Mouse (Mus musculus) forebrain, embryonic 14.5 days (tissue): ENCODE results near the gene Mpzl2. TPM values are rescaled to one million over a fixed set of nuclear protein-coding genes. Genes with fewer than 3 reads are reported as not detected.

ENCODE experiments used
- ATAC-seq: fragments of 200-750 bp; cut with Nextera tagmentation; 2 replicates; pipeline ENCODE4 v1.8.0; 2017; ENCODE audit warnings: mild to moderate bottlenecking, moderate library complexity
- DNase-seq: peaks from one replicate; pipeline ENCODE4 v3.0.0-alpha.2; 2015; ENCODE audit warnings: low spot score
- H3K27ac ChIP-seq: fragments of 300-500 bp; sonication (generic); 2 replicates; pipeline ENCODE4 v1.5.1; 2014; ENCODE audit warnings: low read depth, mild to moderate bottlenecking, control low read depth, low read length, moderate library complexity
- H3K27me3 ChIP-seq: fragments of 300-500 bp; sonication (generic); replicated peaks from 2 replicates; pipeline ENCODE4 v1.6.1; 2014; ENCODE audit warnings: low read length, control low read depth, mixed read lengths; ENCODE audit not compliant: control insufficient read depth, insufficient read depth
- H3K36me3 ChIP-seq: fragments of 300-500 bp; sonication (generic); 2 replicates; pipeline ENCODE4 v1.6.1; 2014; ENCODE audit warnings: low read length, control low read depth; ENCODE audit not compliant: control insufficient read depth, insufficient read depth
- H3K4me1 ChIP-seq: fragments of 300-500 bp; sonication (generic); 2 replicates; pipeline ENCODE4 v1.6.1; 2014; ENCODE audit warnings: antibody characterized with exemption, low read length, control low read depth; ENCODE audit not compliant: control insufficient read depth, insufficient read depth
- H3K4me2 ChIP-seq: fragments of 300-500 bp; sonication (generic); 2 replicates; pipeline ENCODE4 v1.6.1; 2014; ENCODE audit warnings: mild to moderate bottlenecking, control low read depth, low read length
- H3K4me3 ChIP-seq: fragments of 300-500 bp; sonication (generic); 2 replicates; pipeline ENCODE4 v1.5.1; 2014; ENCODE audit warnings: low read depth, low read length, control low read depth
- H3K9ac ChIP-seq: fragments of 300-500 bp; sonication (generic); 2 replicates; pipeline ENCODE4 v1.6.1; 2014; ENCODE audit warnings: mild to moderate bottlenecking, low read length, control low read depth, moderate library complexity
- H3K9me3 ChIP-seq: fragments of 300-500 bp; sonication (generic); replicated peaks from 2 replicates; pipeline ENCODE4 v1.6.1; 2016; ENCODE audit warnings: low read length, control low read depth, mixed read lengths; ENCODE audit not compliant: control insufficient read depth
- WGBS: fragments of 180-500 bp; shearing (Covaris S2); extraction: QIAGEN DNeasy Blood & Tissue Kit; methylation state at CpG from one replicate; pipeline ENCODE4 v1.1.7; 2014; 5-methylcytosine and 5-hydroxymethylcytosine counted together
- polyA plus RNA-seq: library from polyadenylated mRNA; unstranded; fragments of >200 nt; fragmentation: Nextera tagmentation; extraction: Ambion mirVana; gene quantifications from 2 replicates; pipeline ENCODE4 v1.2.1, GENCODE M21; 2014

Gene Mpzl2
- 0.18 and 0.38 TPM in 2 replicates for polyA plus RNA-seq

GRCm38 (mm10) chr9:45039499-45039898 is at the start of gene Mpzl2:
Gene Mpzl2, plus strand, starts transcription at chr9:45039799.
- Histone ChIP-seq H3K4me2 (no peak within 1 kb of the TSS), H3K9me3 (no peaks in the 10 kb centered on the region), H3K27me3 (peaks cover 48% of the 10 kb centered on the region), H3K4me3 (no peak within 1 kb of the TSS), H3K36me3 (no peaks in the 10 kb centered on the region), H3K9ac (no peak within 1 kb of the TSS), H3K4me1 (no peaks in the 10 kb centered on the region), H3K27ac (no peak within 1 kb of the TSS)
- ATAC-seq (no peak), DNase-seq (no peak)
- WGBS: 60% methylated on average over 5 of the region's 5 CpGs

- no peaks in the 10 kb centered on the region for H3K9me3 ChIP-seq
- H3K9ac ChIP-seq: no peak overlapping the region
- H3K36me3 ChIP-seq: no peaks in the 10 kb centered on the region
- no peaks in the 10 kb centered on the region for H3K4me1 ChIP-seq
- WGBS: 84% methylated on average over 2 of the region's 2 CpGs
- no peak for ATAC-seq
- H3K27me3 ChIP-seq: no peaks in the 10 kb centered on the region
- H3K4me2 ChIP-seq: no peak overlapping the region
- no peak for DNase-seq
- no peak overlapping the region for H3K27ac ChIP-seq
- no peak overlapping the region for H3K4me3 ChIP-seq
Measured at GRCm38 (mm10) chr9:44991821-44992220, 47.8 kb upstream of the Mpzl2 start.

- ATAC-seq (no peak), DNase-seq (no peak)
- Histone ChIP-seq H3K9ac (no peak overlapping the region), H3K4me1 (no peaks in the 10 kb centered on the region), H3K36me3 (no peaks in the 10 kb centered on the region), H3K4me2 (no peak overlapping the region), H3K9me3 (no peaks in the 10 kb centered on the region), H3K4me3 (no peak overlapping the region), H3K27me3 (no peaks in the 10 kb centered on the region), H3K27ac (no peak overlapping the region)
Measured at GRCm38 (mm10) chr9:44992271-44992670, 47.3 kb upstream of the Mpzl2 start.

GRCm38 (mm10) chr9:44993268-44993667 is 46.3 kb upstream of the Mpzl2 start:
- 91% methylated on average over 2 of the region's 2 CpGs for whole genome bisulfite sequencing

GRCm38 (mm10) chr9:44994962-44995361 is 44.6 kb upstream of the Mpzl2 start:
- no peak overlapping the region for H3K9ac ChIP-seq

More at GRCm38 (mm10) chr9:44993268-44993667, 46.3 kb upstream of the Mpzl2 start:
- Histone ChIP-seq H3K4me3 (no peak overlapping the region), H3K27ac (no peak overlapping the region), H3K4me1 (no peaks in the 10 kb centered on the region), H3K36me3 (no peaks in the 10 kb centered on the region), H3K27me3 (no peaks in the 10 kb centered on the region), H3K4me2 (no peak overlapping the region), H3K9me3 (no peaks in the 10 kb centered on the region), H3K9ac (no peak overlapping the region)
- ATAC-seq: no peak
- DNase-seq: no peak

GRCm38 (mm10) chr9:44996590-44996989 is 43.0 kb upstream of the Mpzl2 start:
- no peaks in the 10 kb centered on the region for H3K9me3 ChIP-seq
- H3K4me1 ChIP-seq: no peaks in the 10 kb centered on the region
- DNase-seq (no peak), ATAC-seq (no peak)
- no peak overlapping the region for H3K9ac ChIP-seq
- H3K27ac ChIP-seq: no peak overlapping the region
- no peak overlapping the region for H3K4me3 ChIP-seq
- no peaks in the 10 kb centered on the region for H3K27me3 ChIP-seq
- 94% methylated on average over 7 of the region's 7 CpGs for WGBS
- no peak overlapping the region for H3K4me2 ChIP-seq
- H3K36me3 ChIP-seq: no peaks in the 10 kb centered on the region

More at GRCm38 (mm10) chr9:44994962-44995361, 44.6 kb upstream of the Mpzl2 start:
- Histone ChIP-seq H3K27ac (no peak overlapping the region), H3K4me1 (no peaks in the 10 kb centered on the region), H3K27me3 (no peaks in the 10 kb centered on the region), H3K4me2 (no peak overlapping the region), H3K9me3 (no peaks in the 10 kb centered on the region), H3K4me3 (no peak overlapping the region), H3K36me3 (no peaks in the 10 kb centered on the region)
- DNase-seq (no peak), ATAC-seq (no peak)
- WGBS: 79% methylated on average over 4 of the region's 4 CpGs

- H3K4me3 ChIP-seq: no peak overlapping the region
- H3K4me2 ChIP-seq: no peak overlapping the region
- ATAC-seq: no peak
- H3K36me3 ChIP-seq: no peaks in the 10 kb centered on the region
- H3K9me3 ChIP-seq: no peaks in the 10 kb centered on the region
- no peaks in the 10 kb centered on the region for H3K27me3 ChIP-seq
- 90% methylated on average over 11 of the region's 11 CpGs for WGBS
- no peak for DNase-seq
- no peak overlapping the region for H3K27ac ChIP-seq
- H3K9ac ChIP-seq: no peak overlapping the region
- H3K4me1 ChIP-seq: no peaks in the 10 kb centered on the region
Measured at GRCm38 (mm10) chr9:44998138-44998537, 41.5 kb upstream of the Mpzl2 start.

GRCm38 (mm10) chr9:44999171-44999570 is 40.4 kb upstream of the Mpzl2 start:
- no peaks in the 10 kb centered on the region for H3K4me1 ChIP-seq
- WGBS: 53% methylated on average over 6 of the region's 6 CpGs
- no peak overlapping the region for H3K27ac ChIP-seq
- DNase-seq: no peak
- no peak overlapping the region for H3K9ac ChIP-seq
- H3K4me3 ChIP-seq: no peak overlapping the region
- no peak overlapping the region for H3K4me2 ChIP-seq
- H3K9me3 ChIP-seq: no peaks in the 10 kb centered on the region
- H3K27me3 ChIP-seq: no peaks in the 10 kb centered on the region
- no peaks in the 10 kb centered on the region for H3K36me3 ChIP-seq
- no peak for ATAC-seq

GRCm38 (mm10) chr9:44999776-45000175 is 39.8 kb upstream of the Mpzl2 start:
- Histone ChIP-seq H3K9me3 (no peaks in the 10 kb centered on the region), H3K27me3 (no peaks in the 10 kb centered on the region), H3K4me1 (no peaks in the 10 kb centered on the region), H3K36me3 (no peaks in the 10 kb centered on the region), H3K27ac (no peak overlapping the region), H3K4me2 (no peak overlapping the region), H3K4me3 (no peak overlapping the region), H3K9ac (no peak overlapping the region)
- 83% methylated on average over 5 of the region's 5 CpGs for WGBS
- ATAC-seq (no peak), DNase-seq (no peak)
